Mouse (Mus musculus): Measurements from ENCODE around the gene Agpat3. TPM values are rescaled to one million over a fixed set of nuclear protein-coding genes. Genes with fewer than 3 reads are reported as not detected.
A peak's percentile ranks its signal among the peaks of the same experiment; 100 is the strongest.

Gene Agpat3
- total RNA-seq, 1 experiment from 2014 or later = 10.9 TPM

GRCm38 (mm10) chr10:78288135-78288534 is 64.2 kb downstream of the Agpat3 start:
- ATAC-seq (replicated peaks in 1 of 2; ENCODE audit: insufficient read depth in 1 of 2, low FRiP score in 2 of 2, low TSS enrichment in 1 of 2, low read depth in 1 of 2, poor library complexity in 2 of 2, severe bottlenecking in 2 of 2) = no peak

GRCm38 (mm10) chr10:78287465-78288132 is 64.7 kb downstream of the Agpat3 start:
- ATAC-seq (replicated peaks in 1 of 2; ENCODE audit: insufficient read depth in 1 of 2, low FRiP score in 2 of 2, low TSS enrichment in 1 of 2, low read depth in 1 of 2, poor library complexity in 2 of 2, severe bottlenecking in 2 of 2) = no peak

GRCm38 (mm10) chr10:78285959-78286358 is 66.3 kb downstream of the Agpat3 start:
- ATAC-seq (replicated peaks in 1 of 2; ENCODE audit: insufficient read depth in 1 of 2, low FRiP score in 2 of 2, low TSS enrichment in 1 of 2, low read depth in 1 of 2, poor library complexity in 2 of 2, severe bottlenecking in 2 of 2) = no peak

GRCm38 (mm10) chr10:78285409-78285808 is 66.9 kb downstream of the Agpat3 start:
- ATAC-seq (replicated peaks in 1 of 2; ENCODE audit: insufficient read depth in 1 of 2, low FRiP score in 2 of 2, low TSS enrichment in 1 of 2, low read depth in 1 of 2, poor library complexity in 2 of 2, severe bottlenecking in 2 of 2) = peak; percentile 23 to 33; a peak in 2 of 4 replicates

GRCm38 (mm10) chr10:78284812-78285211 is 67.5 kb downstream of the Agpat3 start:
- ATAC-seq (replicated peaks in 1 of 2; ENCODE audit: insufficient read depth in 1 of 2, low FRiP score in 2 of 2, low TSS enrichment in 1 of 2, low read depth in 1 of 2, poor library complexity in 2 of 2, severe bottlenecking in 2 of 2) = peak; percentile 57 to 62

- ATAC-seq (replicated peaks in 1 of 2; ENCODE audit: insufficient read depth in 1 of 2, low FRiP score in 2 of 2, low TSS enrichment in 1 of 2, low read depth in 1 of 2, poor library complexity in 2 of 2, severe bottlenecking in 2 of 2) = no peak
Observed at GRCm38 (mm10) chr10:78282411-78282810, 69.9 kb downstream of the Agpat3 start.

- no peak for ATAC-seq (replicated peaks in 1 of 2; ENCODE audit: insufficient read depth in 1 of 2, low FRiP score in 2 of 2, low TSS enrichment in 1 of 2, low read depth in 1 of 2, poor library complexity in 2 of 2, severe bottlenecking in 2 of 2)
Observed at GRCm38 (mm10) chr10:78280486-78280885, 71.8 kb downstream of the Agpat3 start.

GRCm38 (mm10) chr10:78279210-78279609 is 73.1 kb downstream of the Agpat3 start:
- ATAC-seq (replicated peaks in 1 of 2; ENCODE audit: insufficient read depth in 1 of 2, low FRiP score in 2 of 2, low TSS enrichment in 1 of 2, low read depth in 1 of 2, poor library complexity in 2 of 2, severe bottlenecking in 2 of 2) = peak; percentile 60 to 75; a peak in 2 of 4 replicates

GRCm38 (mm10) chr10:78277835-78278234 is 74.5 kb downstream of the Agpat3 start:
- no peak for ATAC-seq (replicated peaks in 1 of 2; ENCODE audit: insufficient read depth in 1 of 2, low FRiP score in 2 of 2, low TSS enrichment in 1 of 2, low read depth in 1 of 2, poor library complexity in 2 of 2, severe bottlenecking in 2 of 2)

GRCm38 (mm10) chr10:78276242-78276641 is 76.0 kb downstream of the Agpat3 start:
- no peak for ATAC-seq (replicated peaks in 1 of 2; ENCODE audit: insufficient read depth in 1 of 2, low FRiP score in 2 of 2, low TSS enrichment in 1 of 2, low read depth in 1 of 2, poor library complexity in 2 of 2, severe bottlenecking in 2 of 2)

GRCm38 (mm10) chr10:78272932-78273331 is 79.4 kb downstream of the Agpat3 start:
- ATAC-seq (replicated peaks in 1 of 2; ENCODE audit: insufficient read depth in 1 of 2, low FRiP score in 2 of 2, low TSS enrichment in 1 of 2, low read depth in 1 of 2, poor library complexity in 2 of 2, severe bottlenecking in 2 of 2) = peak; percentile 10 to 23; a peak in 1 of 4 replicates

- no peak for ATAC-seq (replicated peaks in 1 of 2; ENCODE audit: insufficient read depth in 1 of 2, low FRiP score in 2 of 2, low TSS enrichment in 1 of 2, low read depth in 1 of 2, poor library complexity in 2 of 2, severe bottlenecking in 2 of 2)
Observed at GRCm38 (mm10) chr10:78265881-78266280, 86.4 kb downstream of the Agpat3 start.

- ATAC-seq (replicated peaks in 1 of 2; ENCODE audit: insufficient read depth in 1 of 2, low FRiP score in 2 of 2, low TSS enrichment in 1 of 2, low read depth in 1 of 2, poor library complexity in 2 of 2, severe bottlenecking in 2 of 2) = peak; percentile 93 to 100
Observed at GRCm38 (mm10) chr10:78264735-78265134, 87.6 kb downstream of the Agpat3 start.

- ATAC-seq (replicated peaks in 1 of 2; ENCODE audit: insufficient read depth in 1 of 2, low FRiP score in 2 of 2, low TSS enrichment in 1 of 2, low read depth in 1 of 2, poor library complexity in 2 of 2, severe bottlenecking in 2 of 2) = no peak
Observed at GRCm38 (mm10) chr10:78260916-78261650, 91.2 kb downstream of the Agpat3 start.

- no peak for ATAC-seq (replicated peaks in 1 of 2; ENCODE audit: insufficient read depth in 1 of 2, low FRiP score in 2 of 2, low TSS enrichment in 1 of 2, low read depth in 1 of 2, poor library complexity in 2 of 2, severe bottlenecking in 2 of 2)
Observed at GRCm38 (mm10) chr10:78260322-78260721, 92.0 kb downstream of the Agpat3 start.

- ATAC-seq (replicated peaks in 1 of 2; ENCODE audit: insufficient read depth in 1 of 2, low FRiP score in 2 of 2, low TSS enrichment in 1 of 2, low read depth in 1 of 2, poor library complexity in 2 of 2, severe bottlenecking in 2 of 2) = no peak
Observed at GRCm38 (mm10) chr10:78259702-78260101, 92.6 kb downstream of the Agpat3 start.

GRCm38 (mm10) chr10:78259230-78259629 is 93.1 kb downstream of the Agpat3 start:
- no peak for ATAC-seq (replicated peaks in 1 of 2; ENCODE audit: insufficient read depth in 1 of 2, low FRiP score in 2 of 2, low TSS enrichment in 1 of 2, low read depth in 1 of 2, poor library complexity in 2 of 2, severe bottlenecking in 2 of 2)

GRCm38 (mm10) chr10:78258142-78258675 is 94.1 kb downstream of the Agpat3 start:
- no peak for ATAC-seq (replicated peaks in 1 of 2; ENCODE audit: insufficient read depth in 1 of 2, low FRiP score in 2 of 2, low TSS enrichment in 1 of 2, low read depth in 1 of 2, poor library complexity in 2 of 2, severe bottlenecking in 2 of 2)

Data from hematopoietic stem cell, adult 5-6 weeks (primary cell).